Mouse (Mus musculus) heart, adult 2 months (tissue): ENCODE data around the gene P2ry2. TPM values are rescaled to one million over a fixed set of nuclear protein-coding genes. Genes with fewer than 3 reads are reported as not detected.

ENCODE experiments used
- DNase-seq, 2 experiments: peaks; one replicate each; pipeline ENCODE4 v3.0.0; 2021
- H3K27ac ChIP-seq: fragments of 200-600 bp; 2 replicates; pipeline ENCODE4 v1.8.1; 2022
- H3K27me3 ChIP-seq: fragments of 200-500 bp; 2 replicates; pipeline ENCODE4 v1.6.1; 2012; ENCODE audit warnings: mild to moderate bottlenecking, low read length, inconsistent platforms, mixed read lengths; ENCODE audit not compliant: control insufficient read depth, insufficient read depth
- H3K36me3 ChIP-seq: fragments of 200-500 bp; 2 replicates; pipeline ENCODE4 v1.6.1; 2012; ENCODE audit warnings: low read length, inconsistent platforms; ENCODE audit not compliant: control insufficient read depth, insufficient read depth
- H3K4me1 ChIP-seq: fragments of 200-500 bp; 2 replicates; pipeline ENCODE4 v1.6.1; 2011; ENCODE audit warnings: low read length; ENCODE audit not compliant: control insufficient read depth, insufficient read depth
- H3K4me3 ChIP-seq: fragments of 200-600 bp; 2 replicates; pipeline ENCODE4 v1.8.1; 2022
- H3K79me2 ChIP-seq: fragments of 200-500 bp; replicated peaks from 2 replicates; pipeline ENCODE4 v1.6.1; 2012; ENCODE audit warnings: mild to moderate bottlenecking, inconsistent platforms, low read length, moderate library complexity, mixed read lengths; ENCODE audit not compliant: control insufficient read depth, insufficient read depth
- H3K9ac ChIP-seq: fragments of 200-500 bp; 2 replicates; pipeline ENCODE4 v1.6.1; 2012; ENCODE audit warnings: low read depth, mild to moderate bottlenecking, control low read depth, inconsistent platforms, low read length, mixed read lengths
- CTCF ChIP-seq: fragments of 200-600 bp; IDR thresholded peaks from 2 replicates; pipeline ENCODE4 v1.8.1; 2022; ENCODE audit warnings: antibody characterized with exemption, mild to moderate bottlenecking, moderate library complexity
- EP300 ChIP-seq: fragments of 200-500 bp; IDR thresholded peaks from 2 replicates; pipeline ENCODE4 v1.6.1; 2011; ENCODE audit warnings: low read depth, low read length, control low read depth; ENCODE audit not compliant: insufficient read depth
- POLR2A ChIP-seq: fragments of 200-500 bp; IDR thresholded peaks from 2 replicates; pipeline ENCODE4 v1.6.1; 2011; ENCODE audit warnings: mild to moderate bottlenecking, low read depth, low read length, control low read depth; ENCODE audit not compliant: insufficient read depth
- WGBS: fragments of 180-500 bp; shearing (Covaris S2); methylation state at CpG from one replicate; pipeline ENCODE4 v1.1.7; 2018; 5-methylcytosine and 5-hydroxymethylcytosine counted together
- intact Hi-C: fragments of 180-260 bp; cut with DNase I; formaldehyde crosslinking; loops from one replicate; pipeline ENCODE4 v1.15.1; 2025
- polyA plus RNA-seq: library from polyadenylated mRNA; depleted of rRNA; stranded (reverse); fragments of >200 nt; gene quantifications from 2 replicates; pipeline ENCODE4 v1.2.3, GENCODE M21; 2012
- total RNA-seq, 2 experiments: library from RNA; stranded (reverse); gene quantifications; 2 replicates each; pipeline ENCODE4 v1.2.3; 2021

Gene P2ry2
- total and polyA plus RNA-seq, 3 experiments: 22.3 to 40.4 (median 32.6) TPM

DNA sequence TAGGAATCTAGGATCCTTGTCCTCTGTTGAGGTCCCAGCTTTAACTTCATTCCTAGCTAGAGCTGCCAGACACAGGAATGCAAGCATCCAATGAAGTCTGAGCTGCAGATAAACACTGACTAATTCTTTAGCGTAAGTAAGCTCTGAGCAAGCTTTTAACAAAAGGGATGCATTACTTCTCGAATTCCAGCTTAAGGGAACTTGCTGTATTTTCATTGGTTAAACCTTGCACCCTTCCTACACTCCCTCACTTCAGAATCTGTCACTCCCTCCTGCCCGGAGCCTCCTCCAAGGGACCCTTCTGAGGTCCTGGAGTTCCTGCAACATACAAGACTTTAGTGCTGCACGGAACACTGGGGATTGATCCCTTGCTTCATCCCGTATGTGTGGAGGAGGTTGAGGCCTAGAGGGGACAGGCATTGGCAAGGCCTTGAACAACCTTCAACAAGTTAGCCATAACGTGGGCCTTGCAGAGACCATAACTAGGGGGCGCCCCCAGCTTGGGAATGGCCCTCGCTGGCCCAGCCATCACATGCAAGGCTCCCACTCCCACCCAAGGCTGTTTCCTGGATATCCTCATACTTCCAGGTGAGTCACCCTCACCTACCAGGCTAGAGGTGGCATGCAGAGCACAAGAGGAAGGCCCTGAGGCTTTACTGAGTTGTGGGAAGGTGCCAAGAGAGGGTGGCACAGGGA is 31.3 kb upstream of the P2ry2 start:
- DNase-seq: no peak
- TF ChIP-seq EP300 (no peak), CTCF (no peak), POLR2A (no peak)
- Histone ChIP-seq H3K9ac (no peak overlapping the region), H3K27me3 (no peaks in the 10 kb centered on the region), H3K4me3 (no peak overlapping the region), H3K79me2 (no peaks in the 10 kb centered on the region), H3K27ac (no peak overlapping the region), H3K36me3 (no peaks in the 10 kb centered on the region), H3K4me1 (peaks cover 14% of the 10 kb centered on the region)
- WGBS: 81% methylated on average over 8 of the region's 8 CpGs
- intact Hi-C loops: no loop called here

DNA sequence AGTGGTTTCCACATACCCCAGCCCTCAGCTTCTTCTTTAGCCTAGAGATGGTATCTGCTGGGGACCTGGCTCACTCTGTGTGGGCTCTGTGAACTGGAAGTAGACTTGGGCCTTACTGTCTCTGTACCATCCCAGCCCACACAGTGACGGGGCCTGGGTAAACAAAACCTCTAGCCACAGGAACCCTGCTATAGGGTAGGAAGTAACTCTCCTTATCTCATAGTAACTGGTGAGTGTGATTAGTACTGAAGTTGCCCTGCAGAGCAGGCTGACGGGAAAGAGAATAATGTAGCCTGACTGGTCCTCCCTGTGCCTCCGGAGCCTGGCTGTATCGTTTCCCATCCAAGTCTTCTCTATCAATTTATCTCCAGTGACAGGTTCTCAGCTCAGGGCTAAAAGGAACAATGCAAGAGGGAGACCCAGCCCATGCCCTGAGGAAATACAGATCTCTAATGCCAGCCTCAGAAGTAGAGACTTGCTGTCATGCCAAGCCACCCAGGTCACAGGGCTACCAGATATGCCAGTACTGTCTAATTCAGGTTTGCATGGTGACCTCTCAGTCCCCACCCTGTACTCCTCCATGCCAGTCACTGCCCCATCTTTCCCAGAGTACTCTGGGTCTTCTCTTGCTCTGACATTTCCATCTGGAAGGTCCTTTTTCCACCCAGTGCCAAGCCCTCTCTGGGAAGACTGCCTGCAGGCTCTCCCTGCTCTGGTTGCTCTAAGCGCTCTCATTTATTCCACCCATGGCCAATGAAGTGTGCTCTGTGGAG is 29.5 kb upstream of the P2ry2 start:
- Histone ChIP-seq H3K36me3 (no peaks in the 10 kb centered on the region), H3K4me3 (no peak overlapping the region), H3K27ac (no peak overlapping the region), H3K9ac (no peak overlapping the region), H3K79me2 (no peaks in the 10 kb centered on the region), H3K4me1 (peaks cover 12% of the 10 kb centered on the region), H3K27me3 (no peaks in the 10 kb centered on the region)
- WGBS: 57% methylated on average over 5 of the region's 5 CpGs
- DNase-seq: no peak
- TF ChIP-seq POLR2A: no peak
- no peak for TF ChIP-seq CTCF
- no peak for TF ChIP-seq EP300
- intact Hi-C loops: no loop called here

DNA sequence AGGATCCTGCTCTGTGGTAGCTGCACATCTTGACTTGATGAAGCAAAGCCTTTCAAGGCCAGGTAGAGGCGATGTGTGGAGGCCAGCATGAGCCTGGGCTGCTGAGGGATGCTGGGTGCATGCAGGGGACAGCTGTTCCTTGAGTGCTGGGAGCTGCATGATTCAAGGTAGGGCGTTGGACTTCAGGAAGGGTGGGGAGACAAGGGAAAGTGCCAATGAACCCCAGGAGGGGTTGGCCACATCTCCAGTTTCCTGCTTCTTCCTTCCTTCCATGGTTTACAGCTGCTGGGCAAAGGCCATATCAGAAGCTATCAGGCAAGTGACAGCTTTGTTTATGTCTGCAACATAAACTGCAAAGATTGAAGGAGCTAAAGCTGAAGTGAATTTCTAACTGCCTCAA is 28.9 kb upstream of the P2ry2 start:
- no peak overlapping the region for H3K27ac ChIP-seq
- intact Hi-C loops: no loop called here
- DNase-seq: no peak
- no peaks in the 10 kb centered on the region for H3K27me3 ChIP-seq
- no peaks in the 10 kb centered on the region for H3K36me3 ChIP-seq
- peaks cover 11% of the 10 kb centered on the region for H3K4me1 ChIP-seq
- H3K4me3 ChIP-seq: no peak overlapping the region
- 72% methylated on average over 2 of the region's 2 CpGs for WGBS
- no peak overlapping the region for H3K9ac ChIP-seq
- H3K79me2 ChIP-seq: no peaks in the 10 kb centered on the region
- no peak for TF ChIP-seq POLR2A
- no peak for TF ChIP-seq EP300
- no peak for TF ChIP-seq CTCF

DNA sequence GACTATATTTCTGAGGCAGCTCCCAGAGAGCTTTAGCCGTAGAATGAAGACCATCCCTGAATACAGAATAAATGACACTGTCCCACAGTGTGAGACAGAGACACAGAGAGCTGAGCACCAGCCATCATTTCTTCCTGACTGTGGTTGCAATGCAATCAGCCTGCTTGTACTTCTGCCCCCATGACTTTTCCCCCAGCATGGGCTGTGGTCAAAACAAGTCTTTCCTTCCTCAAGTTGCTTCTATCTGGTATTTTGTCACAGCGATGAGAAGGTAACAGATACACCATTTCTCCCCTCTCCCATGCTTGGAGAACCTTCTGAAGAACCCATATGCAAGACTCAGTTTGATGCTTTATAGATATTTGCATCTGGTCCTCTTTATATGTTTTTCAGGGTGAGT is 20.7 kb upstream of the P2ry2 start:
- Histone ChIP-seq H3K27me3 (no peaks in the 10 kb centered on the region), H3K9ac (no peak overlapping the region), H3K36me3 (no peaks in the 10 kb centered on the region), H3K27ac (no peak overlapping the region), H3K4me1 (peaks cover 7% of the 10 kb centered on the region), H3K79me2 (no peaks in the 10 kb centered on the region), H3K4me3 (no peak overlapping the region)
- intact Hi-C loops: no loop called here
- DNase-seq: no peak
- 97% methylated on average over 2 of the region's 2 CpGs for WGBS
- no peak for TF ChIP-seq POLR2A
- TF ChIP-seq CTCF: no peak
- TF ChIP-seq EP300: no peak

DNA sequence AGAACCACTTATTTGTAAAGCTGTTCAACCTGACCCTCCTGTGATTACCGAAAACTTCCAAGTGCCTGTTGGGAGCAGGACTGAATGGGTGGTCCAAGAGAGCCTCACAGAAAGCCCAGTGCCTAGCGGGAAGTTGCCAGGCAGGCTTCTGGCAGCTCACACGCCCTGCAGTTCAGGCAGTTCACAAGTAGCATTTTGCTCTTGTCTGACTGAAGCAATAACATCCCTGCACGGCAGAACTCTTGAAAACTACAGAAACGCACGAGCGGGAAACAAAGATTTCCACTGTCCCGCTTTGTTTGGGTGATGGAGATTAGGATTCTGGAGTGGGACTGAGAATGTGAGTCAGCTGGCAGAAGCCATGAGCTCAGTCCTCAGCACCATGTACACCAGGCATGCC is 18.6 kb upstream of the P2ry2 start:
- peaks cover 10% of the 10 kb centered on the region for H3K4me1 ChIP-seq
- no peaks in the 10 kb centered on the region for H3K27me3 ChIP-seq
- TF ChIP-seq POLR2A (no peak), CTCF (no peak)
- H3K79me2 ChIP-seq: no peaks in the 10 kb centered on the region
- no peak overlapping the region for H3K27ac ChIP-seq
- no peak overlapping the region for H3K4me3 ChIP-seq
- no peak for DNase-seq
- H3K36me3 ChIP-seq: no peaks in the 10 kb centered on the region
- intact Hi-C loops: no loop called here
- no peak overlapping the region for H3K9ac ChIP-seq
- 58% methylated on average over 8 of the region's 8 CpGs for WGBS

DNA sequence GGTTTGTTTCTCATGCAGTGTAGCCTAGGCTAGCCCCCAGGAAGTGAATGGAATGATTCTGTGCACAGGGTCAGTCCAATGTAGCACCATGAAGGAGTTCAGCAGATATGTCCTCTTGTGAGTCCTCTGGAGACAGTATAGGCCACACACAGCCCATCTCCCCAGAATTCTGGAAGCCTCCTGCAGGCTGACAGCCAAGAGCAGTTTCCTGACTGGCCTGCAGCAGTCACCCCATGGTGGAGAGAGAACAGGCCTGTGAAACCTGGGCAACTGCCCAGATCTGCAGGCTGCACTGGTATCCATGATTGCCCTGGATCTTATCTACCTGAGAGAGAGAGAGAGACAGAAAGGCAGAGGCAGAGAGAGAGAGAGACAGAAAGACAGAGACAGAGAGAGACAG is 18.1 kb upstream of the P2ry2 start:
- Histone ChIP-seq H3K4me3 (no peak overlapping the region), H3K4me1 (peaks cover 10% of the 10 kb centered on the region), H3K9ac (no peak overlapping the region), H3K27ac (no peak overlapping the region; the same call in 1 of the 2 replicates), H3K79me2 (no peaks in the 10 kb centered on the region), H3K27me3 (no peaks in the 10 kb centered on the region), H3K36me3 (no peaks in the 10 kb centered on the region)
- TF ChIP-seq EP300: no peak
- TF ChIP-seq POLR2A: no peak
- no peak for TF ChIP-seq CTCF
- intact Hi-C loops: no loop called here
- peak; percentile 61 to 64 for DNase-seq
